Mouse (Mus musculus): ENCODE data around the gene Fahd2a. TPM values are rescaled to one million over a fixed set of nuclear protein-coding genes. Genes with fewer than 3 reads are reported as not detected.
A peak's percentile ranks its signal among the peaks of the same experiment; 100 is the strongest.

The Fahd2a gene
- total RNA-seq, 2 experiments from 2014 or later, result 25.2 to 25.3 TPM

- intact Hi-C loops (cut with DNase I), result no loop called here
- DNase-seq, result peak in 1 of 2 experiments; percentile 36
Measured at GRCm38 (mm10) chr2:127435135-127435534, 9.2 kb downstream of the Fahd2a start.

GRCm38 (mm10) chr2:127433487-127434295, 10.7 kb downstream of the Fahd2a start:
- DNase-seq, result no peak
- intact Hi-C loops (cut with DNase I), result no loop called here

- peak; percentile 49 to 61 for DNase-seq
- intact Hi-C loops (cut with DNase I), result loop anchor here (1.0 kb wide), 1 partner anchor 67 kb away; the partner anchor contains the start of gene Adra2b
Measured at GRCm38 (mm10) chr2:127430238-127430637, 14.1 kb downstream of the Fahd2a start.

GRCm38 (mm10) chr2:127424977-127425376, 19.4 kb downstream of the Fahd2a start, which contains the start of gene Gpat2:
TSS of gene Gpat2 (plus strand) at chr2:127425199.
- no peak for DNase-seq
- intact Hi-C loops (cut with DNase I), result no loop called here

DNA sequence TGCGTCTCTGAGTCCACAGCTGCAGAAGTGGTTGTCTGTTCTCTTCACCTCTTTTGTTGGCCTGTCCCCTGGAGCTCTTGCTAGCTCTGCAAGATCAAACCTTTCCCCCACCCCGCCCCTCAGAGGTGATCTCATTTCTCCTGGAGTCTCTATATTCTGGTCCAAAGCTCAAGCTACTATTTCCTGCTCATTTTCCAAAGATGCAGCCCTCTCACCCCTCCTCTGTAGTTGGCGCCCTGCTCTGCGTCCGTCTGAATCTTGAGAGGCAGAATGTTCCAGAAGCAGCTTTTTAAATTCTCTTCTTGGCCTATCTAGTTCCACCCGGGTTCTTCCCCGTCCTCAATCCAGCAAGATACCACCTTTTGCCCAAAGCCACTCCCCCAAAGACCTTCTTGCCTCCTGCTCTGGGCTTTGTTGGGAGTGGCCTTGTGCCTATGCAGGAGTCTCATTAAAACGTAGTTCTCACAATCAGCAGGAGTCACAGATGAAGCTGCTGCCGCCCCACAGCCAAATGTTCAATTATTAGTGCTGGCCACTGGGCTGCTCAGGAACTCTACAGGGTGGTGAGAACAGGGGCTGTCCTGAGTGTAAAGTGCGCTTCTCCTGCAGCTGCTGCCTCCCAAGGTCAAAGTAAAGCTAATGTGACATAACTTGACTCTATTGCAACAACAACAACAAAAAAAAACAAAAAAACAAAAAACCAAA, 25.9 kb downstream of the Fahd2a start:
- intact Hi-C loops (cut with DNase I), result no loop called here
- DNase-seq, result no peak

DNA sequence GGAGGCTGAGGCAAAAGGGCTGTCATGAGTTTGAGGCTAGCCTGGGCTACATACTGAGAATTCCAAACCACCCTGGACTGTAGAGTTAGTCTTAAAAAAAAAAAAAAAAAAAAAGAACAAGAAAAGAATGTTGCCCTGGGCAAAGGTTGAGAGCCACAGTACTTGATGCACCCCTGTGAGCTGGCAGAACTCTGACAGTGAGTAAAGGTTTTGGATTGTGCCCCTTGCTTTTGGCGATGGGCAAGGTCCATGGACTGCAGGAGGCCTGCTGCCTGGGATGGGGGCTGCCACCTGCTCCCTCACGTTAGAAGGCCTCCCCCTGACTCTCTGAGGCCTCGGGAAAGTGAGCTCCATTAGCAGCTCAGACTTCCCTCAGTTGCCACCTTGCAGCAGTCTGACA, 27.7 kb downstream of the Fahd2a start:
- intact Hi-C loops (cut with DNase I), result no loop called here
- DNase-seq, result no peak

DNA sequence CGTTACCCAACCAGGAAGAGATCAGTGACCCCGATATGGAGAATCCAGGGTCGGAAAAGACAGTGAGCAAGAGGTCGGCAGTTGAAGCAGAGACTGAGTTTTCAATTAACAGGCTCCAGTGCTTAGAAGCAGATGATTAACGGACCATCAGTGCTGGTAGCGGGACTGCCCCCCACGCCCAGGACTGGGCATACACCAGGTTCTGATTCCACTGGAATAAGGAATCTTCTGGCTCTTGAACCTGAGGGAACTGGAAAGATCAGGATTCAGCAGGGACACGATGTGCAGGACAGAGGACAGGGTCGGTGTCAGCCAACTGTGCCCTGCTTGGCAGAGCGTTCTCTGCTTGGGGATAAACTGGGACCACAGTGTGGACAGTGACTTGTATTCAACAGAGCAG, 28.6 kb downstream of the Fahd2a start:
- intact Hi-C loops (cut with DNase I), result no loop called here
- no peak for DNase-seq

DNA sequence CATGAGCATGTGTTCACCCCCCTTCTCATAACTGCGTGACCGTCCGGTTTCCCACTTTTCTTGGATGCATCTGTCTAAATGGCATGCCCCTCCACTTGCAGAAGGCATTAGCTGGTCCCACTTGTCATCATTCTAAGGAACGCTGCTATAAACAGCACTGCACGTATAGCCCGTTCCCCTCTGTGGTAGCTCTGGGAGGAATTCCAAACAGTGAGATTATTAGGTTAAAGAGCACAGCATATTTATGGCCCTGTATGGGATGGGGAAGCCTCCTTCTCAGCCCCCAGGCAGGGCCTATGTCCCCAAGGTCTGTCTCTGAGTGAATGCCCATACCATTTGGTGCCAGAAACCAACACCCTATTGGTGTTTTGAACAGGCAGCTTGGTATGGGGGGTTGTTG, 33.2 kb downstream of the Fahd2a start:
- intact Hi-C loops (cut with DNase I), result no loop called here
- no peak for DNase-seq

DNA sequence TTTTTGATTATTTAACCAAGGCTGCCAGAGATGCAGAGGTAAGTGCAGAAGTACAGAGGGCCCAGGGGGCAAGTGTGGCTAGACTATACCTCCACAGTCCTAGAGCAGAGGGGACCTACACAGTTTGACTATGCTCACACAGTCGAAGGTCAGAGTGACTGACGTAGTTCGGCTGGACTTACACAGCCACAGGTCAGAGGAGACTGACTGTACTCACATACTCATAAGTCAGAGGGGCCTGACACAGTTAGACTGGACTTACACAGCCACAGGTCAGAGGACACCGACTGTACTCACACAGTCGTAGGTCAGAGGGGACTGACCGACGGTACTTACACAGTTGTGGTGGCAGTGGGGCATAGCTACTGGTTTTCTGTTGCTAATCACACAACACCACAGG, 45.6 kb downstream of the Fahd2a start:
- no peak for DNase-seq
- intact Hi-C loops (cut with DNase I), result no loop called here

DNA sequence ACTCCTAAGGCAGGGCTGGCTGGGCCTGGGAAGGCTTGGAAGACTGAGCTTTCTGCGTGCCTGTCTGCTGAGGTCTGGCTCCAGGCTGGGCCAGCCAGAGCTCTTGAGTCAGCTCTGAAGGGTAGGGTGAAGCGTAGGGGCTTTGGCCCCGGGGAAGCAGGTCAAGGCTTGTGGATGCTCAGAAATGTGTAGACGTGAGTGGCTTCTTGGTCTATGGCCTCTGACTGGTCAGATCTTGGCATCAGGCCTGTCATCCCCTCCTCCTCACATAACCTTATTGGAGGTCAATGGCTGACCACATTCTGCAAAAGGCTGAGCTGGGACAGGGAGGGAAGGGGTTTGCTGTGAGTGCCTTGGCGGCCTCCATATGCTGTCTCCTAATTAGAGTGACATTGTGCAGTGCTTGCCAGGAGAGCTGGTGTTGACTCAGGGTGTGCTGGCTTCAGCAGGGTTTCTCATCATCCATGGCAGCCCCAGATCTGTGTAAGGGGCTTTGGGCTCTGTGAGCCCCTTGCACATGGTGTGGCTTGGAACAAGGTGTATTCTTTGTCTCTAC, 49.7 kb downstream of the Fahd2a start:
- intact Hi-C loops (cut with DNase I), result no loop called here
- no peak for DNase-seq

DNA sequence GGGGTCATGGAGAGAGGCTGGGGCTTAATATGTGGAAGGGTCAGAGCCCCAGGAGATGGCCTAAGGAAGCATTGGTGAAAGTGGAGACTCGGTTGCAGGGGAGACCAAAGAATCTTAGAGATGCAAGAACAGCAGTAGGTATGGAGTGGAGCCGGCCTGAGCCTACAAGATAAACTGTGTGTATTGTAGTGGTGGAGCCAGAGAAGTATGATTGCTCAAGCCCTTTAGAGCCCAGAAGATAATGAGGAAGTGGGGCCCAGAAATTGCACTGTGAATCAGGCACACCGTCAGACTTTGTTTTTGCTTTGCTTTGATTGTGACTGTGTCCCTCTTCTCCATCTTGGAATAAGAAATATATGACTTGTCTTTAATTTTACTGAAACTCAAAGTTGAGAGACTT, 53.0 kb downstream of the Fahd2a start:
- intact Hi-C loops (cut with DNase I), result no loop called here

GRCm38 (mm10) chr2:127390846-127391245, 53.5 kb downstream of the Fahd2a start:
- no peak for DNase-seq
- intact Hi-C loops (cut with DNase I), result no loop called here

More for the DNA sequence above, 53.0 kb downstream of the Fahd2a start:
- no peak for DNase-seq

DNA sequence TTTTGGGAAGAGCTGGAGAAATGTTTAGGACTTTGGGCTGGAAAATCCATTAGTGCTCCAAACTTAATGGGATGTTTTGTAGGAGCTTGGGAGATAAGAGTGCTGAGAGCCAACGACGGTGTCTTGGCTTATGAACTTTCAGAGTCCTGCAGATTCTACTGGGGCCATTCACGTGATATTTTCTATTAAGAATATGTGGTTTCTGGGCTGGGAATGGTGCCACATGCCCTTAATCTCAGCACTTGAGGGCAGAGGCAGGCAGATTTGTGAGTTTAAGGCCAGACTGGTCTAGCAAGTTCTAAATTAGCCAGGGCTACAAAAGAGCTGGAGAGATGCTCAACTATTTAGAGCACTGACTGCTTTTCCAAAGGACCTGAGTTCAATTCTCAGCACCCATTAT, 54.0 kb downstream of the Fahd2a start:
- intact Hi-C loops (cut with DNase I), result no loop called here
- no peak for DNase-seq

GRCm38 (mm10) chr2:127387521-127387920, 56.8 kb downstream of the Fahd2a start:
- DNase-seq, result peak; percentile 40 to 59
- intact Hi-C loops (cut with DNase I), result no loop called here

Other genes starting within 250 kb of the Fahd2a start
- gene 1810024B03Rik, start 236.3 kb downstream of the Fahd2a start, total RNA-seq (2021), result under 1 TPM; 0.53 to 0.67 TPM
- 10 to 100 TPM; 63.3 to 66.8 TPM for gene Snrnp200, start 236.2 kb downstream of the Fahd2a start, total RNA-seq (2021)
- gene Ciao1, start 196.7 kb downstream of the Fahd2a start, total RNA-seq (2021), result 10 to 100 TPM; 57.2 to 60.4 TPM
- 10 to 100 TPM; 39.4 to 40.4 TPM for gene Tmem127, start 196.7 kb downstream of the Fahd2a start, total RNA-seq (2021)
- gene Stard7, start 174.3 kb downstream of the Fahd2a start, total RNA-seq (2021), result 100 to 1,000 TPM; 184 to 187 TPM
- 1 to 10 TPM; 1.2 to 1.8 TPM for gene Dusp2, start 108.4 kb downstream of the Fahd2a start, total RNA-seq (2021)
- not detected for gene Astl, start 105.9 kb downstream of the Fahd2a start, total RNA-seq (2021)
- 1 to 10 TPM in 1 of 2 experiments, under 1 TPM in 1; 0.84 to 1.1 TPM for gene Adra2b, start 81.4 kb downstream of the Fahd2a start, total RNA-seq (2021)
- gene Gpat2, start 19.4 kb downstream of the Fahd2a start, total RNA-seq (2021), result not detected
- gene Kcnip3, start 77.5 kb upstream of the Fahd2a start, total RNA-seq (2021), result 1 to 10 TPM; 1.2 to 1.8 TPM
- gene Prom2, start 96.9 kb upstream of the Fahd2a start, total RNA-seq (2021), result under 1 TPM in 1 of 2 experiments, not detected in 1; 0.17 TPM
- gene Zfp661, start 142.5 kb upstream of the Fahd2a start, total RNA-seq (2021), result 1 to 10 TPM; 1.3 to 1.8 TPM
- gene Mrps5, start 142.7 kb upstream of the Fahd2a start, total RNA-seq (2021), result 100 to 1,000 TPM in 1 of 2 experiments, 10 to 100 TPM in 1; 97.3 to 122 TPM
- gene Mal, start 212.1 kb upstream of the Fahd2a start, total RNA-seq (2021), result 1 to 10 TPM; 1.4 to 2.1 TPM